Mouse (Mus musculus) right cerebral cortex, postnatal 36 days (tissue): Measurements from ENCODE around the gene Tmem186.
A peak's percentile ranks its signal among the peaks of the same experiment; 100 is the strongest.

Source experiments
- DNase-seq, 2 experiments: peaks; one replicate each; pipeline ENCODE4 v3.0.0; 2022; ENCODE audit warnings: low spot score in 2 of 2, mixed read lengths in 1 of 2

Gene Tmem186

GRCm38 (mm10) chr16:8612214-8613005 lies 25.1 kb downstream of the Tmem186 start:
- DNase-seq: no peak

- DNase-seq: no peak
These were observed 27.1 kb downstream of the Tmem186 start for GRCm38 (mm10) chr16:8610397-8610796.

GRCm38 (mm10) chr16:8603789-8604188 lies 33.7 kb downstream of the Tmem186 start:
- DNase-seq: no peak

GRCm38 (mm10) chr16:8597516-8597915 lies 40.0 kb downstream of the Tmem186 start:
- DNase-seq: no peak

GRCm38 (mm10) chr16:8596336-8596735 lies 41.2 kb downstream of the Tmem186 start:
- peak; percentile 24 to 36 for DNase-seq

GRCm38 (mm10) chr16:8595411-8595810 lies 42.1 kb downstream of the Tmem186 start:
- peak; percentile 57 to 60 for DNase-seq

- DNase-seq: no peak
These were observed 52.5 kb downstream of the Tmem186 start for GRCm38 (mm10) chr16:8585056-8585455.

GRCm38 (mm10) chr16:8584248-8584647 lies 53.3 kb downstream of the Tmem186 start:
- no peak for DNase-seq
